Mouse (Mus musculus) ES-Bruce4 (cell line): ENCODE results near the gene Olfr676. TPM values are rescaled to one million over a fixed set of nuclear protein-coding genes. Genes with fewer than 3 reads are reported as not detected.

Experiments used
- H3K27ac ChIP-seq: 2 replicates; pipeline ENCODE4 v1.5.1; 2012; ENCODE audit warnings: low read length, inconsistent platforms; ENCODE audit not compliant: insufficient read depth
- H3K27me3 ChIP-seq: 2 replicates; pipeline ENCODE4 v1.6.1; 2012; ENCODE audit warnings: mild to moderate bottlenecking, low read length, inconsistent platforms; ENCODE audit not compliant: control insufficient read depth, poor library complexity, insufficient read depth, severe bottlenecking
- H3K36me3 ChIP-seq: 2 replicates; pipeline ENCODE4 v1.6.1; 2012; ENCODE audit warnings: inconsistent platforms, mild to moderate bottlenecking, low read length, moderate library complexity; ENCODE audit not compliant: control insufficient read depth, poor library complexity, insufficient read depth, severe bottlenecking
- H3K4me1 ChIP-seq: one replicate; pipeline ENCODE4 v1.8.1; 2011; ENCODE audit warnings: low read length; ENCODE audit not compliant: control insufficient read depth, insufficient read depth
- H3K4me3 ChIP-seq: 2 replicates; pipeline ENCODE4 v1.5.1; 2011; ENCODE audit warnings: low read depth, mild to moderate bottlenecking, low read length
- H3K9ac ChIP-seq: 2 replicates; pipeline ENCODE4 v1.6.1; 2012; ENCODE audit warnings: low read depth, mild to moderate bottlenecking, inconsistent platforms; ENCODE audit not compliant: poor library complexity, severe bottlenecking
- H3K9me3 ChIP-seq: replicated peaks from 2 replicates; pipeline ENCODE4 v1.6.1; 2012; ENCODE audit warnings: mild to moderate bottlenecking, low read length, inconsistent platforms; ENCODE audit not compliant: control insufficient read depth, poor library complexity, insufficient read depth, severe bottlenecking
- CTCF ChIP-seq: IDR thresholded peaks from one replicate; pipeline ENCODE4 v1.8.1; 2011; ENCODE audit warnings: low read depth, low read length
- EP300 ChIP-seq: IDR thresholded peaks from 2 replicates; pipeline ENCODE4 v1.6.1; 2011; ENCODE audit warnings: low read depth, low read length; ENCODE audit not compliant: insufficient read depth
- POLR2A ChIP-seq: IDR thresholded peaks from one replicate; pipeline ENCODE4 v1.8.1; 2011; ENCODE audit warnings: low read length; ENCODE audit not compliant: insufficient read depth
- polyA plus RNA-seq: library from polyadenylated mRNA; stranded (reverse); fragments of >200 nt; gene quantifications from 2 replicates; pipeline ENCODE4 v1.2.4, GENCODE M21; 2011; ENCODE audit warnings: low read depth; ENCODE audit not compliant: missing spikeins, insufficient read depth, insufficient read length

The Olfr676 gene
- polyA plus RNA-seq, 1 experiment = not detected

DNA sequence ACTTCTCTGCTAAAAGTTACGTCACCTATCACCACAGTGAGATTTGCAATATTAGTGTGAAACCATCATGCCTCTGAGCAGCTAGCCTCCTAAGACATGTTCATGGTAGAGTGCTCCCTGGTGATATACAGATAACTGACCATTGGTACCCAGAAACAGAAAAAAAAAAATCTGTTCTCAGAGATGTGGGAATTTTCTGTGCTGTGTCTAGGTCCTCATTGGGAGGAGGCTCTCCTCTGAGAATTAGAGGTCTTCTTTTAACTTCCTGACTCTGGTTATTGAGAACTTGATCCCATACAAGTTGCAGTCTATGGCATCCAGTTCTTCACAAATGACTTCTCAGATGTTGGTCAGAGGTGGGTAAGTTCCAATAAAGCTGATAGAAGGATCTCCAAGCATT lies 31.7 kb downstream of the Olfr676 start, which contains the start of gene Olfr678:
Gene Olfr678 (plus strand): TSS at position 301 of the 400 bp plus-strand sequence.
- Histone ChIP-seq H3K9me3 (no peaks in the 10 kb centered on the region), H3K9ac (no peak within 1 kb of the TSS), H3K36me3 (no peaks in the 10 kb centered on the region), H3K4me1 (no peaks in the 10 kb centered on the region), H3K27me3 (no peaks in the 10 kb centered on the region; the same call in 1 of the 2 replicates), H3K4me3 (no peak within 1 kb of the TSS), H3K27ac (no peak within 1 kb of the TSS)
- TF ChIP-seq EP300 (no peak), CTCF (no peak), POLR2A (no peak)

DNA sequence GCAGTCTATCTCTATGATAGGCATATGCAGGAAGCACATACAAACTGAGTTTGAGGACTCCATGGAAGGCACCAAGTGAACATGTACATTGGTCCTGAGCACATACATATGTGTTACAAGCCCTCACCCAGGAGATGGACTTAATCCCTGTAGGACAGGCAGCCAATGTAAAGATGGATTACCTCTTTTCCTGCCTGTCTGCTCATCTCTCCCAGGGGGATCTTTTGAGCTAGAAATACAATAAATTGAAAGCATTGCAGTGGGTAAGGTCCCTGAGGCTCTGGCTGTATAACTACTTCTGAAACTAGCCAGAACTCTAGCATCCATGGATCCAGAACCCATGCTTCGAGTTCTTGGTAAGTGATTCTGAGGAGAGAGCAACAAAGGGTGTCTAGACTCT lies 48.4 kb downstream of the Olfr676 start, which contains the start of gene Olfr679:
Gene Olfr679 (plus strand): TSS at position 301 of the 400 bp plus-strand sequence.
- H3K9ac ChIP-seq = no peak within 1 kb of the TSS
- TF ChIP-seq CTCF = no peak
- TF ChIP-seq POLR2A = no peak
- TF ChIP-seq EP300 = no peak
- no peaks in the 10 kb centered on the region for H3K9me3 ChIP-seq
- no peaks in the 10 kb centered on the region for H3K27me3 ChIP-seq
- no peaks in the 10 kb centered on the region for H3K36me3 ChIP-seq
- no peaks in the 10 kb centered on the region for H3K4me1 ChIP-seq
- H3K4me3 ChIP-seq = no peak within 1 kb of the TSS
- no peak within 1 kb of the TSS for H3K27ac ChIP-seq

Other genes starting within 250 kb of the Olfr676 start
- not detected in 2 replicates for gene Usp17lb, start 190.1 kb upstream of the Olfr676 start, polyA plus RNA-seq
- 0.29 TPM in 1 of 2 replicates, not detected in the other for gene Usp17la, start 175.7 kb upstream of the Olfr676 start, polyA plus RNA-seq
- gene Olfr665, start 154.7 kb upstream of the Olfr676 start, polyA plus RNA-seq = not detected in 2 replicates
- not detected in 2 replicates for gene Olfr666, start 136.7 kb upstream of the Olfr676 start, polyA plus RNA-seq
- gene Olfr667, start 111.2 kb upstream of the Olfr676 start, polyA plus RNA-seq = not detected in 2 replicates
- not detected in 2 replicates for gene Olfr668, start 104.6 kb upstream of the Olfr676 start, polyA plus RNA-seq
- gene Olfr669, start 98.5 kb upstream of the Olfr676 start, polyA plus RNA-seq = not detected in 2 replicates
- gene Olfr670, start 70.1 kb upstream of the Olfr676 start, polyA plus RNA-seq = not detected in 2 replicates
- gene Olfr671, start 53.6 kb upstream of the Olfr676 start, polyA plus RNA-seq = not detected in 2 replicates
- gene Olfr672, start 30.7 kb upstream of the Olfr676 start, polyA plus RNA-seq = not detected in 2 replicates
- not detected in 2 replicates for gene Olfr675, start 4.2 kb upstream of the Olfr676 start, polyA plus RNA-seq
- gene Olfr677, start 18.7 kb downstream of the Olfr676 start, polyA plus RNA-seq = not detected in 2 replicates
- gene Olfr678, start 31.8 kb downstream of the Olfr676 start, polyA plus RNA-seq = not detected in 2 replicates
- not detected in 2 replicates for gene Olfr679, start 48.5 kb downstream of the Olfr676 start, polyA plus RNA-seq
- not detected in 2 replicates for gene Olfr680-ps1, start 60.1 kb downstream of the Olfr676 start, polyA plus RNA-seq
- not detected in 2 replicates for gene Olfr681, start 84.1 kb downstream of the Olfr676 start, polyA plus RNA-seq
- gene Olfr683, start 114.3 kb downstream of the Olfr676 start, polyA plus RNA-seq = not detected in 2 replicates
- not detected in 2 replicates for gene Olfr684, start 131.0 kb downstream of the Olfr676 start, polyA plus RNA-seq
- gene Olfr685, start 153.3 kb downstream of the Olfr676 start, polyA plus RNA-seq = not detected in 2 replicates
- not detected in 2 replicates for gene Olfr686, start 174.8 kb downstream of the Olfr676 start, polyA plus RNA-seq